Mouse (Mus musculus) megakaryocyte, embryonic 14.5 days (primary cell): ENCODE results near the gene Slc16a9. TPM values are rescaled to one million over a fixed set of nuclear protein-coding genes. Genes with fewer than 3 reads are reported as not detected.
A peak's percentile ranks its signal among the peaks of the same experiment; 100 is the strongest.

Experiments used
- H3K27me3 ChIP-seq: replicated peaks from 2 replicates; pipeline ENCODE3; 2012; ENCODE audit warnings: inconsistent platforms
- H3K36me3 ChIP-seq: replicated peaks from 2 replicates; pipeline ENCODE3; 2012; ENCODE audit warnings: low read length, inconsistent platforms, mixed read lengths
- H3K4me1 ChIP-seq: 2 replicates; pipeline ENCODE4 v1.6.1; 2012; ENCODE audit warnings: inconsistent platforms
- H3K4me3 ChIP-seq: replicated peaks from 2 replicates; pipeline ENCODE3; 2012; ENCODE audit warnings: moderate library complexity, mild to moderate bottlenecking, inconsistent platforms
- H3K9me3 ChIP-seq: 2 replicates; pipeline ENCODE4 v1.6.1; 2012; ENCODE audit warnings: inconsistent platforms
- FLI1 ChIP-seq: IDR thresholded peaks from 2 replicates; pipeline ENCODE4 v1.6.1; 2012; ENCODE audit warnings: low read length, inconsistent platforms, mixed read lengths
- GATA1 ChIP-seq: IDR thresholded peaks from 3 replicates; pipeline ENCODE4 v1.6.1; 2012; ENCODE audit warnings: mixed read lengths, low read length, inconsistent platforms, borderline replicate concordance
- polyA plus RNA-seq: library from polyadenylated mRNA; stranded (reverse); fragments of >175 nt; gene quantifications from 2 replicates; pipeline ENCODE4 v1.2.3, GENCODE M21; 2012; ENCODE audit warnings: low replicate concordance; ENCODE audit not compliant: insufficient read depth

Slc16a9 gene
- polyA plus RNA-seq = not detected in 2 replicates

DNA sequence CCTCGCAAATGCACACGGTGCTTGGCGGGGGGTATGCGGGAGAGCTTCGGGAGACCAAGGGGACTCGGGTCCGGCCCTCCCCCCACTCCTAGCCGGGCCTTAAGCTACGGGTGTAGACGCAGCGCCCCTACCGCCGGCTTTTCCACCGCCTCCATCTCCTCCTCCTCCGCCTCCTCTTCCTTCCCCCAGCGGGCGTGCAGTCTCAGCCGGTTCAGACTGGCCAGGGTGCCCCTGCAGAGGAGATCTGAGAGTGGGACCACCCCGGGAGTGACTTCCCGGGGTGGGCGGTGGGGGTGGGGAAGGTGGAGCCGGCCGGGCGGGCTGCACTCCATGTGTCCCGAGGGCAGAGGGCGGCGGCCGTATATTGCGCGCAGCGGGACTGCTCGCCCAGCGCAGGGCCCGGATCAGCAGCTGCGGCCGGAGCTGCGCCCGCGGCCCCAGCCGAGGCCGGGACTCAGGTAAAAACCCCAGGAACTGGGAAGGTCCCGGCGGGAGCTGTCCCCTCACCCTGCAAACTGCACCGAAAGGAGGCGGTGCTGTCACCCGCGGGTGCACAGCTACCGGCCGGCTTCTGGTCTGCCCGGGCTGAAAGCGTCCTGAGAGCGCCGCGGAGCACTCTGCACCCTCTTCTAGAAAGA, at the start of gene Slc16a9:
Slc16a9 (plus strand) TSS at position 180 of the 638 bp plus-strand sequence.
- TF ChIP-seq FLI1 (no peak), GATA1 (no peak)
- Histone ChIP-seq H3K4me1 (peaks cover 16% of the 10 kb centered on the region), H3K4me3 (peak within 1 kb of the TSS; percentile 90), H3K9me3 (peaks cover 27% of the 10 kb centered on the region), H3K36me3 (no peaks in the 10 kb centered on the region), H3K27me3 (peaks cover 53% of the 10 kb centered on the region)

DNA sequence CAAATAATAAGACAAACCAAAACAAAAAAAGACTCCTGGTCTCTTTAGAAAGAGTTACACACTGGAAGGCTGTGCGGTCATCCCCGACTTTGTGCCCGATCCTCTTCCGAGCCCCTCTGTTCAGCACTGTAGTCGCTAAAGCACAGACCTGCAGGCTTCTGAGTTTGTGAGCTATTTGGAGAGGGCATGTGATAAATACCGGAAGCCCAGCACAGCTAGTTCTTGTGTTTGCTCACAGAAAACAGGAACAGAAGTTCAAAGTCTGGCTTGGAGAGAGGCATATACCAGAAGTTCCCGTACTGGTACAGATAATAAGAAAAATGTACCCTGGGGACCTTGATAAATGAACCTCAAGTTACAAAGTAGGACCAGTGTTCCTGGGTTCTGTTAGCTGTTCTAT, 49.6 kb upstream of the Slc16a9 start:
- H3K4me3 ChIP-seq = no peak overlapping the region
- H3K27me3 ChIP-seq = no peaks in the 10 kb centered on the region
- no peak for TF ChIP-seq GATA1
- no peak for TF ChIP-seq FLI1
- H3K36me3 ChIP-seq = peaks cover 43% of the 10 kb centered on the region
- peaks cover 55% of the 10 kb centered on the region for H3K4me1 ChIP-seq
- no peaks in the 10 kb centered on the region for H3K9me3 ChIP-seq

DNA sequence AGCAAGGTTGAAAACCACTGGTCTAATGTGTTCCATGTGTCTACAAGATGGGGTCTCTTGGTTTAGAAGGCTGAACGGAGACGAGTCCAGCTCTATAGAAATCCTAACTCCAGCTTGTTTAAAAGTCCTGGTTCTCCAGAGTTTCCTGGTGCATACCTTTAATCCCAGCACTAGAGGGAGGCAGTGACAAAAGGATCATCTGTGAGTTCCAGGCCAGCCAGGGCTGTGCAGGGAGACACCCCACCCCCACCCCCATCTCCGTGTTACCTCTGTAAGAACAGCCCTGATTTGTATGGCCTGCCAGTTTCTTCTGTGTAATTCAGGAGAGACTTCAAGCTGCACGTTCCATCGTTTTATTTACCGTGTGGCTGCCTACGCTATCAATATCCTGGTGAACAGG, 49.1 kb upstream of the Slc16a9 start:
- TF ChIP-seq FLI1 (no peak), GATA1 (no peak)
- no peaks in the 10 kb centered on the region for H3K27me3 ChIP-seq
- no peaks in the 10 kb centered on the region for H3K9me3 ChIP-seq
- peaks cover 38% of the 10 kb centered on the region for H3K36me3 ChIP-seq
- H3K4me1 ChIP-seq = peaks cover 60% of the 10 kb centered on the region
- H3K4me3 ChIP-seq = no peak overlapping the region

DNA sequence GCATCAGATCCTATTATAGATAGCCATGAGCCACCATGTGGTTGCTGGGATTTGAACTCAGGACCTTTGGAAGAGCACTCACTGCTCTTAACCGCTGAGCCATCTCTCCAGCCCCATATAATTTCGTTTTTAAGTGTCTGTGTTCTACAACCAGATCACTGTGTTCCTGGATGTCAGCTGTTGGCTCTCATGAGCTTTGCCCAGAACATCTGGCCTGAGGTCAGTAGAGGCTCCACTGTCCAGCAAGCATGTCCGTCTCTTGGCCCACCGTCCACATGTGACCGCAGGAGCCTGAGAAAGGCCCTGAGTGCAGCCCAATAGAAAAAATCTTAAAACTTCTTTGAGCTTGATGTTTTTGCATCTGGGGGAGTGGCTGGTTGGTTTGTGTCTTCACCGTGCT, 48.2 kb upstream of the Slc16a9 start:
- TF ChIP-seq FLI1 (no peak), GATA1 (no peak)
- Histone ChIP-seq H3K9me3 (peaks cover 2% of the 10 kb centered on the region), H3K4me3 (no peak overlapping the region), H3K27me3 (no peaks in the 10 kb centered on the region), H3K36me3 (peaks cover 30% of the 10 kb centered on the region), H3K4me1 (peaks cover 69% of the 10 kb centered on the region)

DNA sequence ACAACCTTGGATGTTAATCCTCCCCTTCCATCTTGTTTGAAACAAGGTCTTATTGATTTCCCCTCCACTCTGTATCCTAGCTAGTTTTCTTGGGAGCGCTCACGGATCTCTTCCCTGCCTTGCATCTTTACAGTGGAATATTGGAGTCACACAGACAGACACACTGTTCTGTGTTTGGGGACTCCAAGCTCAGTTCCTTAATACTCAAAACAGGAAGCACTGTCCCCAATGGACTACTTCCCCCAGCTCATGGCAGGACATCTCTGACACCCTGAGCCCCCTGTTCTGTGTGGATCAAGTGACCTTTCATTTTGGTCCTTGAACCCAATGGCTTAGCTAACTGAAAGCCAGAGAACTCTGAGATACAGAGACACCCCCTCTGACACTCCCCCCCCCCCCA, 47.3 kb upstream of the Slc16a9 start:
- Histone ChIP-seq H3K4me3 (peak overlapping the region; percentile 3), H3K4me1 (peaks cover 76% of the 10 kb centered on the region), H3K9me3 (peaks cover 8% of the 10 kb centered on the region), H3K27me3 (no peaks in the 10 kb centered on the region), H3K36me3 (peaks cover 25% of the 10 kb centered on the region)
- no peak for TF ChIP-seq GATA1
- TF ChIP-seq FLI1 = no peak

DNA sequence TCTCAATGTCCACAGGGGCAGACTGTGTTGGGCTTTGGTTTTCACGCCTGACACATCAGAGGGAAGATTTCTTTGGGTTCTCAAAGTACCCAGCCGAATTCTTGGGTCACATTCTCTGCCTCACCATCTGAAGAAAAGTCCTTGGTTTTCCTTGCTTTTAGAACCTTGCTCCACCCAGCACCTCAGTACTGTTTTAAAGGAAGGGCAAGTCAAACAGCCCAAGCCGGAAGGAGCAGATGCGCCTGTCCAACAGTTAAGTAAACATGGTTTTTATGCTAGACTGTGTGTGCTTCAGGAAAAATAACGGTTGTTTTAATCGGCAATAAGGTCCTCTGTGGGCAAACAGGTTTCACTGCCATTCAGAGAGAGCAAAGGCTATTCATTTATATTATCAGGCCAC, 46.9 kb upstream of the Slc16a9 start:
- H3K4me3 ChIP-seq = no peak overlapping the region
- H3K4me1 ChIP-seq = peaks cover 76% of the 10 kb centered on the region
- H3K9me3 ChIP-seq = peaks cover 11% of the 10 kb centered on the region
- no peak for TF ChIP-seq GATA1
- no peak for TF ChIP-seq FLI1
- H3K36me3 ChIP-seq = peaks cover 21% of the 10 kb centered on the region
- no peaks in the 10 kb centered on the region for H3K27me3 ChIP-seq

DNA sequence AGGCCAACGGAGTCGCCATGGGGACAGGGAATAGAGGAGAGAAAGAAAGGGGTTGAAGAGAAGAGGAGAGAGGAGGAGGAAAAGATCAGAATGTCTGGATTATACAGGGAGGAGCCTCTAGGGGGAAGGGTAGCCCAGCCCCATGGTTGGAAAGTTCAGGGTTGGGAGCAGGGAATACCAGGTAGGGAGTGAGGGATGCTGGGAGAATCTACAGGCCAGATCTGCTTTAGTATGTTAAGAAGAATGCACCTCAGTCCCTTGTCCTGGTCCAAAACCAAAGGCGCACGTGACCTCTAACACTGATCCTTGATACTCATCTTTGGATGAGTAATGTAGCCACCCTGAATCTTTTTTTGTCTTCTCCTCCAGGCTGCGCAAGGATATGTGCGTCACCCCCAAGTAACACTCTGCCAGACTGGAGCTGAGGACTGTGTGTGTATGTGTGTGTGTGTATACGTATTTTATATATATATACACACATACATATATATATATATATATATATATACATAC, 45.9 kb upstream of the Slc16a9 start:
- TF ChIP-seq GATA1 = no peak
- no peak for TF ChIP-seq FLI1

DNA sequence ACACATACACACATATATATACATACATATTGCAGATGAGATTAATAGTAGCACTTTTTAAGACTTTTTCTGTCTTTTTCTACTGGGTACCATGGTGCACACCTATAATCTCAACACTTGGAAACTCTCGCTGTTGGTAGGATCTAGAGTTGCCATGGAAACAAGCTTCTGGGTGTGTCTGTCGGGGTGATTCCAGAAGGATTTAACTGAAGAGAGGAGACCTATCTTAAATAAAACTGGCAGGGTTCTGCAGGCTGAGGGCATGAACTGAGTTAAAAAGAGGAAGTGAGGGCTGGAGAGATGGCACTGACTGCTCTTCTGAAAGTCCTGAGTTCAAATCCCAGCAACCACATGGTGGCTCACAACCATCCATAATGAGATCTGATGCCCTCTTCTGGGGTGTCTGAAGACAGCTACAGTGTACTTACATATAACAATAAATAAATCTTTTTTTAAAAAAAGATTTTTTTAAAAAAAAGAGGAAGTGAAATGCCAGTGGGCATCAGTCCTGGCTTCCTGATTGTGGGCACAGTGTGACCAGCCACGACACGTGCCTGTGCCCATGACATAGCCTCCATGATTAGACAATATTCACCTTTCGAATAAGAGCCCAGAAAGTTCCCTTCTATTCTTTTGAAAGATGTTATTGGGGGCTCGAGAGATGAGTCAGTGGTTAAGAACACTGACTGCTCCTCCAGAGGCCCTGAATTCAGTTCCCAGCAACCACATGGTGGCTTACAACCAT, 45.3 kb upstream of the Slc16a9 start:
- TF ChIP-seq GATA1 (no peak), FLI1 (no peak)
- H3K4me1 ChIP-seq = peaks cover 71% of the 10 kb centered on the region

More for the DNA sequence above, 45.9 kb upstream of the Slc16a9 start:
- Histone ChIP-seq H3K4me3 (no peak overlapping the region), H3K4me1 (peaks cover 76% of the 10 kb centered on the region), H3K27me3 (no peaks in the 10 kb centered on the region), H3K36me3 (peaks cover 11% of the 10 kb centered on the region), H3K9me3 (peaks cover 11% of the 10 kb centered on the region)

DNA sequence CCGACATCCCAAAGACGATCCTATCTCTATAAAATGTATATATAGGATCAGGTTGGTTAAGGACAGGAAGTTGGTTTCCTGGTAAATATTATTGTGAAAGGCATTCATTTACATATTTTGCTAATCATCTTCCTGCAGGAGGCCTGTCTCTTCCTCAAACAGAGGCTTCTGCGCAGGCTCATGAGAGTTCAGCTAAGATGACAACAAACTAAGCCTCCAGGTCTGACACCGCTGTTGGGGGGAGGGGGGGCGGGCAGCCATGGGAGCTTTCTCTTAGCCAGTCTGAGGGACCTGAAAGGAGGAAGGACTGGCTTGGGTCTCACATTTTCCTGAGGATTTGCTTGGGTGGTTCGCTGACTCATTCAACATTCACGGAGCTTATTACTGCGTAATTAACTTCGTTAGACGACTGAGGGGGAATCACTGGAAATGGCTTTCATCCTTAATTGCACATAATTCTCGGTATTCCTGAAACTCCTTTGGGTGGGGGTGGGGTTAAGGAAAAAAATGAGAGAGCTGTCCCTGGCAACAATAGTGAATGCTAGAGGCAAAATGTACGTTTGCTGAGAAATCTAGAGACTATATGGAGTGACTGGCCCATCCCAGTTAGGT, 43.9 kb upstream of the Slc16a9 start:
- Histone ChIP-seq H3K4me1 (peaks cover 70% of the 10 kb centered on the region), H3K27me3 (no peaks in the 10 kb centered on the region), H3K9me3 (peaks cover 11% of the 10 kb centered on the region), H3K4me3 (peak overlapping the region; percentile 78), H3K36me3 (peaks cover 6% of the 10 kb centered on the region)
- TF ChIP-seq FLI1 = no peak
- TF ChIP-seq GATA1 = no peak; the same call in 2 of the 3 replicates

More for the DNA sequence above, 45.3 kb upstream of the Slc16a9 start:
- H3K9me3 ChIP-seq = peaks cover 11% of the 10 kb centered on the region
- no peak overlapping the region for H3K4me3 ChIP-seq
- H3K36me3 ChIP-seq = peaks cover 6% of the 10 kb centered on the region
- H3K27me3 ChIP-seq = no peaks in the 10 kb centered on the region
